ENCODE assay signal across 9 mouse cellular contexts in genomic region chr11:116647340-116647991, GRCm38 (mm10). TPM values are rescaled to one million over a fixed set of nuclear protein-coding genes. Genes with fewer than 3 reads are reported as not detected.
DNase-seq lines count a peak whose midpoint lies in the region; ATAC-seq lines count a peak whose summit lies in the region.
"Had no signal": no experiment of that assay in that cellular context is flagged by ENCODE, and none has a peak within 500 bp of the region (broad histone marks: within the 10 kb centered on the region; RNA-seq: fewer than 3 reads in every experiment).

No protein-coding gene starts in this region.

- peak overlapping the region; percentile 33 to 66; a peak in 3 of 4 replicates for H3K27ac ChIP-seq in heart, embryonic 14.5 days (replicated peaks in 1 of 2; ENCODE audit: control insufficient read depth in 1 of 2, insufficient read depth in 1 of 2, low read depth in 2 of 2, low read length in 2 of 2)
- H3K27ac ChIP-seq in liver, embryonic 13.5 days: peak overlapping the region; percentile 72
- H3K27ac ChIP-seq: macrophage had no signal

- no peaks in the 10 kb centered on the region for H3K36me3 ChIP-seq in heart, embryonic 14.5 days (ENCODE audit: control insufficient read depth, insufficient read depth, low read length)
- H3K36me3 ChIP-seq in liver, embryonic 13.5 days: no peaks in the 10 kb centered on the region

- peaks cover 24% of the 10 kb centered on the region for H3K27me3 ChIP-seq in heart, embryonic 14.5 days (ENCODE audit: control insufficient read depth, insufficient read depth, low read length)
- peaks cover 52% of the 10 kb centered on the region for H3K27me3 ChIP-seq in liver, embryonic 13.5 days

- no peak overlapping the region for H3K9ac ChIP-seq in heart, embryonic 14.5 days (ENCODE audit: low read length)
- H3K9ac ChIP-seq in liver, embryonic 13.5 days: peak overlapping the region; percentile 52

- H3K4me3 ChIP-seq in heart, embryonic 14.5 days (ENCODE audit: control insufficient read depth in 1 of 2, insufficient read depth in 1 of 2, low read depth in 1 of 2, low read length in 2 of 2): no peak overlapping the region
- H3K4me3 ChIP-seq in liver, embryonic 13.5 days (replicated peaks): no peak overlapping the region

- DNase-seq in adrenal gland, postnatal 10 days: peak; percentile 45
- DNase-seq in adrenal gland, adult 8-10 months: no peak
- DNase-seq in c-Kit-positive CD71-positive TER-119-positive erythroid progenitor cells, embryonic 14.5 days (ENCODE audit: low spot score): peak; percentile 40
- peak; percentile 48 for DNase-seq in liver, embryonic 13.5 days
- no peak for DNase-seq in right cerebral cortex, postnatal 25 days
- no peak for DNase-seq in cerebellum, adult 11-12 months
- no peak for DNase-seq in spleen, postnatal 14 days (ENCODE audit: low spot score in 2 of 2)

- H3K4me1 ChIP-seq in heart, embryonic 14.5 days (ENCODE audit: control insufficient read depth in 2 of 2, insufficient read depth in 2 of 2, low read length in 2 of 2): peaks cover 23 to 28% of the 10 kb centered on the region in 2 experiments
- peaks cover 36% of the 10 kb centered on the region for H3K4me1 ChIP-seq in liver, embryonic 13.5 days (replicated peaks)

- no peak overlapping the region for H3K4me2 ChIP-seq in heart, embryonic 14.5 days (ENCODE audit: low read length)
- H3K4me2 ChIP-seq in liver, embryonic 13.5 days: peak overlapping the region; percentile 27; the same call in 1 of the 2 replicates

- H3K9me3 ChIP-seq in heart, embryonic 14.5 days (ENCODE audit: control insufficient read depth, low read length): no peaks in the 10 kb centered on the region
- H3K9me3 ChIP-seq in liver, embryonic 13.5 days (replicated peaks): no peaks in the 10 kb centered on the region

- 42% methylated on average over 11 of the region's 11 CpGs for WGBS in heart, embryonic 14.5 days
- 33% methylated on average over 11 of the region's 11 CpGs for WGBS in liver, embryonic 13.5 days (ENCODE audit: insufficient replicate concordance)

- ATAC-seq in heart, embryonic 14.5 days (ENCODE audit: insufficient number of reproducible peaks, insufficient read depth, low FRiP score, low read depth): 0 out of 2 replicates have a peak, but pooled peaks have one; percentile 18
- ATAC-seq in liver, embryonic 13.5 days (ENCODE audit: low read depth): peak; percentile 85

RNA-seq across cellular contexts. Expression of gene Prcd, which starts 5.9 kb away (rescaled TPM):
- 1 to 10 TPM; 4.1 to 6.0 TPM for total RNA-seq in adrenal gland, postnatal 10 days (2021)
- total RNA-seq in adrenal gland, adult 8-10 months (2022): 10 to 100 TPM; 16.6 to 27.2 (median 22.8) TPM
- polyA plus RNA-seq in heart, embryonic 14.5 days (2014; fragmentation: Nextera tagmentation; extraction: Ambion mirVana): 1.3 and 1.9 TPM in 2 replicates
- polyA plus RNA-seq in liver, embryonic 13.5 days (2015; fragmentation: Nextera tagmentation; extraction: Ambion mirVana): 0.31 and 0.33 TPM in 2 replicates
- polyA plus RNA-seq: macrophage had no signal

RNA-seq across cellular contexts. Expression of gene Cygb, which starts 6.6 kb away (rescaled TPM):
- 10 to 100 TPM; 40.8 to 44.7 TPM for total RNA-seq in adrenal gland, postnatal 10 days (2021)
- total RNA-seq in adrenal gland, adult 8-10 months (2022): 10 to 100 TPM; 33.4 to 64.8 (median 48.2) TPM
- polyA plus RNA-seq in heart, embryonic 14.5 days (2014; fragmentation: Nextera tagmentation; extraction: Ambion mirVana): 5.8 and 6.7 TPM in 2 replicates
- 0.60 and 0.70 TPM in 2 replicates for polyA plus RNA-seq in liver, embryonic 13.5 days (2015; fragmentation: Nextera tagmentation; extraction: Ambion mirVana)
- polyA plus RNA-seq: macrophage had no signal

RNA-seq across cellular contexts. Expression of gene Rhbdf2, which starts 20.6 kb away (rescaled TPM):
- total RNA-seq in adrenal gland, postnatal 10 days (2021): 10 to 100 TPM; 11.1 to 14.4 TPM
- 10 to 100 TPM; 13.3 to 20.5 (median 15.0) TPM for total RNA-seq in adrenal gland, adult 8-10 months (2022)
- polyA plus RNA-seq in heart, embryonic 14.5 days (2014; fragmentation: Nextera tagmentation; extraction: Ambion mirVana): 6.4 and 6.6 TPM in 2 replicates
- 5.8 and 6.6 TPM in 2 replicates for polyA plus RNA-seq in liver, embryonic 13.5 days (2015; fragmentation: Nextera tagmentation; extraction: Ambion mirVana)

Comparison
In these comparisons a context has a peak if more than half of its experiments do, and no peak if none do; other contexts are left out.
1. DNase-seq: peak in adrenal gland, postnatal 10 days (single experiment), c-Kit-positive CD71-positive TER-119-positive erythroid progenitor cells, embryonic 14.5 days (single experiment) and liver, embryonic 13.5 days (single experiment); none in adrenal gland, adult 8-10 months (single experiment), right cerebral cortex, postnatal 25 days (single experiment), cerebellum, adult 11-12 months (single experiment) and spleen, postnatal 14 days (0 of 2).